Mouse (Mus musculus) frontal cortex, postnatal 25 days (tissue): ENCODE results near the gene Actr1a.

Source experiments
- DNase-seq, 2 experiments: peaks; one replicate each; pipeline ENCODE4 v3.0.0; 2022; ENCODE audit warnings: low spot score in 2 of 2

Gene Actr1a

DNA sequence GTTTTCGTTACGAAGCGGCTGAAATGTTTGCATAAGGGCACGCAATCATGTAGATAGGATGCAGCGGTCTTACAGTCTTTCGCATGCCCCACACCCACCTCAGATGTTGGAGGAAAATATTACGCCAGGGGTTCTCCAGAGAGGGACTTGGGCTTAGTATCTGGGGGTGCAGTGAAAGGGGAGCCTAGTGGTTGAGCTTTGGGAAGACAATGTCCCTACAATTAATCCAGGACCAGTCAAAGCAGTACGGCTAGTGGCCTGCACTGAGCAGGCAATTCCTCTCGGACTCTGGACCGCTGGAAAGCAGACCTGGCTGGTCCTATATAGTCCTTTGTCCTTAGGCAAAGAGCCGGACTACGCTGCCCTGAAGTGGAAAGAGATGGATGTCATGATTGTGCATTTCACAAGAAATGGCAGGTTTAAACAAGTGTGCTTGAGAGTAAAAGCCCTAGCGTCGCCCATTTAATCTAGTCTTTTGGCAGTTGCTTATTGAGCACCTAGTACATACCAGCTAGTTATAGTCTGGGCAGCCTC, 68.0 kb downstream of the Actr1a start:
- no peak for DNase-seq
